Mouse (Mus musculus): Measurements from ENCODE around the gene Gng7. TPM values are rescaled to one million over a fixed set of nuclear protein-coding genes. Genes with fewer than 3 reads are reported as not detected.

The Gng7 gene
- polyA plus RNA-seq, 1 experiment from 2014 or later = 8.0 TPM

DNA sequence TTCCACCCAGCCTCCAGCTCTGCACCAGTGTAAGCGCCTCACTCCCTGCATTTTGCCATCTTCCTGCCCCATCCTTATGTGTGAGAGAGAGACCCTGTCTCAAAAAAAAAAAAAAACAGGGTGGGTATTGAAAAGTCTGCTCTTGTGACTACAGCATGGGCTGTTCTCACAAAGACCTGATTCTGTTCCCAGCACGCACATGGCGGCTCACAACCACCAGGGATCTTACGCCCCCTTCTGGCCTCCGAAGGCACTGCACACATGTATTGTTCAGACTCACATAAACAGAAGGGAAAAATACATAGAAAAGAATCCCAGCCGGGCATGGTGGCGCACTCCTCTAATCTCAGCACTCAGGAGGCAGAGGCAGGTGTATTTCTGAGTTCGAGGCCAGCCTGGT, 8.0 kb upstream of the Gng7 start:
- no peak overlapping the region for H3K4me3 ChIP-seq (ENCODE audit: low read depth, low read length)
- H3K4me1 ChIP-seq (replicated peaks; ENCODE audit: control insufficient read depth, insufficient read depth, low read length) = peaks cover 4% of the 10 kb centered on the region; the same call in 1 of the 2 replicates
- H3K36me3 ChIP-seq (ENCODE audit: control insufficient read depth, insufficient read depth, low read length) = no peaks in the 10 kb centered on the region
- H3K9ac ChIP-seq (ENCODE audit: low read length) = no peak overlapping the region
- H3K27me3 ChIP-seq (ENCODE audit: control insufficient read depth, insufficient read depth, low read length) = peaks cover 12% of the 10 kb centered on the region; the same call in 1 of the 2 replicates
- no peak overlapping the region for H3K4me2 ChIP-seq (ENCODE audit: low read depth, low read length, severe bottlenecking)
- no peak for DNase-seq (ENCODE audit: low spot score)
- 65% methylated on average over 8 of the region's 8 CpGs for WGBS
- no peak overlapping the region for H3K27ac ChIP-seq (ENCODE audit: low read depth, low read length)
- no peaks in the 10 kb centered on the region for H3K9me3 ChIP-seq (ENCODE audit: control insufficient read depth, low read length)
- ATAC-seq (replicated peaks; ENCODE audit: low FRiP score) = no peak

DNA sequence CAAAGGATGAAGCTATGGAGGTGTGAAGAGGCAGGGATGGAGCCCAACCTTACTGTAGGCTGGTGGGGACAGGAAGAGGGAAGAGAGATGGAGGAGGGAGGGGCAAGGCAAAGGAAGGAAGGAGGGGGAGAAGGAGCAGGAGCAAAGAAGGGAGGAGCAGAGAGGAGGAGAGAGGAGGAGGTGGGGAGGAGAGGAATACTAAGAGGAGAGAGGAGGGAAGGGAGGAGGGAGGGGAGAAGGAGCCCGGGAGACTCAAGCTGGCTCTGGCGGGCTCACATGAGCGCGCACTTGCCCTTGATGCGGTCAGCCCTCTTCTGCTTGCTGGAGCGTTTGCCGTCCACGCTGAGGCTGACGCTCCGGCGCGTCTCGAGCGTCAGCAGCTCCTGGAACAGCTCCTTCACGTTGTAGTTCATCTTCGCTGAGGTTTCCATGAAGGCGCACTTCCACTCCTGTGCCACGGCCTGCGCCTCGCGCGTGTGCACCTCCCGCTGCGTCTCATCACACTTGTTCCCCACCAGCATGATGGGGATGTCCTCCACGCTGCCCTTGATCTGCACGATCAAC, 6.9 kb upstream of the Gng7 start:
- no peak overlapping the region for H3K4me2 ChIP-seq (ENCODE audit: low read depth, low read length, severe bottlenecking)
- ATAC-seq (replicated peaks; ENCODE audit: low FRiP score) = no peak
- H3K27ac ChIP-seq (ENCODE audit: low read depth, low read length) = no peak overlapping the region
- H3K27me3 ChIP-seq (ENCODE audit: control insufficient read depth, insufficient read depth, low read length) = peaks cover 12% of the 10 kb centered on the region; the same call in 1 of the 2 replicates
- H3K9ac ChIP-seq (ENCODE audit: low read length) = no peak overlapping the region
- no peaks in the 10 kb centered on the region for H3K9me3 ChIP-seq (ENCODE audit: control insufficient read depth, low read length)
- H3K4me1 ChIP-seq (replicated peaks; ENCODE audit: control insufficient read depth, insufficient read depth, low read length) = peaks cover 4% of the 10 kb centered on the region; the same call in 1 of the 2 replicates
- DNase-seq (ENCODE audit: low spot score) = no peak
- no peak overlapping the region for H3K4me3 ChIP-seq (ENCODE audit: low read depth, low read length)
- H3K36me3 ChIP-seq (ENCODE audit: control insufficient read depth, insufficient read depth, low read length) = no peaks in the 10 kb centered on the region
- WGBS = 17% methylated on average over 26 of the region's 26 CpGs

DNA sequence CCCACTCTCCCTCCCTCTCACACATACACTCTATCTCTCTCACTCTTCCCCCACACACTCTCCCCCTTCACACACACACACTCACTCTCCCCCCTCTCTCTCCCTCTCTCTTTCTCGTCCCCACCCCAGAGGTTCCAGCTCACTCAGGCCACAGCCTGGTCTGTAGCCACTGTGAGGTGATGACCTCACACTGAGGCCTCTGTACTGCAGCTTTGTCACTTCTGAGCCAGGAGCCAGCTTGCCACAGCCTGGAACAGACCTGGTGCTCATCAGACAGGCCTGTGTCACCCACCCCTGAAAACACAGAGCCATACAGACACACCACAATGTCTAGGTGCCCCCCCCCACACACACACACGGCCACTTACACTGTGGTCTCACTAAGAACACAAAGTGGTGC, 5.5 kb upstream of the Gng7 start:
- H3K36me3 ChIP-seq (ENCODE audit: control insufficient read depth, insufficient read depth, low read length) = no peaks in the 10 kb centered on the region
- peaks cover 10% of the 10 kb centered on the region; the same call in 1 of the 2 replicates for H3K27me3 ChIP-seq (ENCODE audit: control insufficient read depth, insufficient read depth, low read length)
- H3K9ac ChIP-seq (ENCODE audit: low read length) = no peak overlapping the region
- no peak overlapping the region for H3K27ac ChIP-seq (ENCODE audit: low read depth, low read length)
- no peak for ATAC-seq (replicated peaks; ENCODE audit: low FRiP score)
- H3K4me3 ChIP-seq (ENCODE audit: low read depth, low read length) = no peak overlapping the region
- 0 out of 2 replicates have a peak, but pooled peaks cover 6% of the 10 kb centered on the region for H3K4me1 ChIP-seq (replicated peaks; ENCODE audit: control insufficient read depth, insufficient read depth, low read length)
- WGBS = 63% methylated on average over 2 of the region's 2 CpGs
- no peak for DNase-seq (ENCODE audit: low spot score)
- H3K4me2 ChIP-seq (ENCODE audit: low read depth, low read length, severe bottlenecking) = no peak overlapping the region
- H3K9me3 ChIP-seq (ENCODE audit: control insufficient read depth, low read length) = no peaks in the 10 kb centered on the region

DNA sequence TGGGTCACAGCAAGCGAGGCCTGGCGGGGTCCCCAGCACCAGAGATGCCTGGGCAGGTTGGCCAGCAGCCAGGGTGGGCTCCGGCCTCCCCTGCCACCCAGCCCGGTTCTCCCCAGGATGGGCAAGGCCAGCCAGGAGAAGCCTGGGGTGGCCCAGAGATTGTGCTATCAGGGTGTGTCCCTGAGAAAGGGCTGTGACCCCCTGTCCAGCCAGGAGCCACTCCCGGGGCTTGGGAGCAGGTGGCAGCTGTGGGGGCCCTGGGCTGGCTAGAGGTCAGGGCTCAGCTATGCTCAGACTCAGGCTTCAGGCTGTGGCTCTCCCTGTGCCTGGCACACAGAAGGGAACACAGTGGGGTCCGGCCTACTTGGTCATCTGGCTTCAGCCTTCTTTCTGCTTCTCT, 4.9 kb upstream of the Gng7 start:
- ATAC-seq (replicated peaks; ENCODE audit: low FRiP score) = no peak
- no peak overlapping the region for H3K9ac ChIP-seq (ENCODE audit: low read length)
- H3K36me3 ChIP-seq (ENCODE audit: control insufficient read depth, insufficient read depth, low read length) = no peaks in the 10 kb centered on the region
- 80% methylated on average over 5 of the region's 6 CpGs for WGBS
- no peak overlapping the region for H3K4me3 ChIP-seq (ENCODE audit: low read depth, low read length)
- no peaks in the 10 kb centered on the region for H3K9me3 ChIP-seq (ENCODE audit: control insufficient read depth, low read length)
- H3K4me1 ChIP-seq (replicated peaks; ENCODE audit: control insufficient read depth, insufficient read depth, low read length) = peaks cover 2% of the 10 kb centered on the region; the same call in 1 of the 2 replicates
- H3K27ac ChIP-seq (ENCODE audit: low read depth, low read length) = no peak overlapping the region
- DNase-seq (ENCODE audit: low spot score) = no peak
- H3K27me3 ChIP-seq (ENCODE audit: control insufficient read depth, insufficient read depth, low read length) = peaks cover 10% of the 10 kb centered on the region; the same call in 1 of the 2 replicates
- H3K4me2 ChIP-seq (ENCODE audit: low read depth, low read length, severe bottlenecking) = no peak overlapping the region

DNA sequence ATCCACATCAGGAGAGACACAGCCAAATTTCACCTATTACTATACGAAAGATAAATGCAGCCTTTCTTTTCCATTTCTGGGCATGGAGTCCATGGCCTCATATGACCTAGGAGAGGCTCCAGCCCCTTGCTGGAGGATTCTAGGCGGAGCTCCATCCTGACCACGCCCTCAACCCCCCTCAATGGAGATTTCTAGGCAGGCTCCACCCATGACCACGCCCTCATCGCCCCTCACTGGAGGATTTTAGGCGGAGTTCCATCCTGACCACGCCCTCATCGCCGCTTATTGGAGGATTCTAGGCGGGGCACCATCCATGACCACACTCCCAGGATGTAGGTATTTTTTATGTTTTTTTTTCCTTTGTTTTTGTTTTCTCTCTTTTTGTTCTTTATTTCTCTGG, 3.6 kb upstream of the Gng7 start:
- Histone ChIP-seq H3K27me3 (ENCODE audit: control insufficient read depth, insufficient read depth, low read length) (peaks cover 6% of the 10 kb centered on the region; the same call in 1 of the 2 replicates), H3K9me3 (ENCODE audit: control insufficient read depth, low read length) (no peaks in the 10 kb centered on the region), H3K4me3 (ENCODE audit: low read depth, low read length) (no peak overlapping the region), H3K4me2 (ENCODE audit: low read depth, low read length, severe bottlenecking) (no peak overlapping the region), H3K36me3 (ENCODE audit: control insufficient read depth, insufficient read depth, low read length) (no peaks in the 10 kb centered on the region), H3K4me1 (replicated peaks; ENCODE audit: control insufficient read depth, insufficient read depth, low read length) (peaks cover 6% of the 10 kb centered on the region; the same call in 1 of the 2 replicates), H3K27ac (ENCODE audit: low read depth, low read length) (no peak overlapping the region), H3K9ac (ENCODE audit: low read length) (no peak overlapping the region)
- no peak for DNase-seq (ENCODE audit: low spot score)
- ATAC-seq (replicated peaks; ENCODE audit: low FRiP score) = no peak
- WGBS = 39% methylated on average over 10 of the region's 10 CpGs

DNA sequence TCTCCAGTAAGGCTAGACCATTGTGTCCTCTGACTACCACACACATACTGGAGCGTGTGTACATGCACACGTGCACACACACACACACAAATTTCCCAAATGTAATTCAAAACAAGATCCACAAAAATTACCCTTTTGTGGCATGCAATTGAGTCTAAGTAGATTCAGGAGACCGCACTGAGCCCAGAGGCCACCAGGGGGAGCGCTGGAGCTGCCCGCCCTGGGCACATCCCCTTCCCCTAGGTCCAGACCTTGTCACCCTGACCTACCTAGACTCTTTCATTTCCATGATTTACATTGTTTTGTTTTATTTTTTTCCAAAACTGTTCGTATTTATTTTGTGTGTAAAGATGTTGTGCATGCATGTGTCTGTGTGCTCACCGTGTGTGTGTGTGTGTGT, 1.9 kb upstream of the Gng7 start:
- peaks cover 6% of the 10 kb centered on the region; the same call in 1 of the 2 replicates for H3K4me1 ChIP-seq (replicated peaks; ENCODE audit: control insufficient read depth, insufficient read depth, low read length)
- no peak overlapping the region for H3K9ac ChIP-seq (ENCODE audit: low read length)
- H3K4me2 ChIP-seq (ENCODE audit: low read depth, low read length, severe bottlenecking) = no peak overlapping the region
- DNase-seq (ENCODE audit: low spot score) (peak; percentile 79), ATAC-seq (replicated peaks; ENCODE audit: low FRiP score) (no peak)
- 4% methylated on average over 7 of the region's 7 CpGs for WGBS
- H3K9me3 ChIP-seq (ENCODE audit: control insufficient read depth, low read length) = no peaks in the 10 kb centered on the region
- no peak overlapping the region for H3K4me3 ChIP-seq (ENCODE audit: low read depth, low read length)
- no peak overlapping the region for H3K27ac ChIP-seq (ENCODE audit: low read depth, low read length)
- H3K36me3 ChIP-seq (ENCODE audit: control insufficient read depth, insufficient read depth, low read length) = no peaks in the 10 kb centered on the region
- peaks cover 2% of the 10 kb centered on the region; the same call in 1 of the 2 replicates for H3K27me3 ChIP-seq (ENCODE audit: control insufficient read depth, insufficient read depth, low read length)

DNA sequence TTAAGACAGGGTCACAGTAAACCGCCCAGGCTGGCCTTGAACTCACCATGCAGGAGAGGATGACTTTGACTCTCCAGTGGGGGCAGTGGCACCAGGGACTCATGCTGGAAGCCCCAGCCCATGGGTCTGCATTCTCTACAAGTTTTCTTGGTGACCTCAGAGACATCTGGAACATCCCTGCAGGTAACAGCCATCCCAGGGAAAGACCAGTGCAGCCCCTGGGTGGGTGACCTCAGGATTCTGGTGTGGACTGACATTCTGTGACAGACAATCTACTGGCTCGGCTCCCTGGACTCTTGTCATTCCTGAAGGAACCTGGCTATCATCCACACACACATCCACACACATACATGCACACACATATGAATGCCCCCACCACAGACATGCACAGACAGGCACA, 921 bp upstream of the Gng7 start:
- peaks cover 6% of the 10 kb centered on the region; the same call in 1 of the 2 replicates for H3K4me1 ChIP-seq (replicated peaks; ENCODE audit: control insufficient read depth, insufficient read depth, low read length)
- no peak overlapping the region for H3K27ac ChIP-seq (ENCODE audit: low read depth, low read length)
- H3K27me3 ChIP-seq (ENCODE audit: control insufficient read depth, insufficient read depth, low read length) = no peaks in the 10 kb centered on the region
- H3K36me3 ChIP-seq (ENCODE audit: control insufficient read depth, insufficient read depth, low read length) = no peaks in the 10 kb centered on the region
- H3K4me2 ChIP-seq (ENCODE audit: low read depth, low read length, severe bottlenecking) = no peak overlapping the region
- no peak overlapping the region for H3K4me3 ChIP-seq (ENCODE audit: low read depth, low read length)
- WGBS = 86% methylated on average over 2 of the region's 2 CpGs
- DNase-seq (ENCODE audit: low spot score) = no peak
- no peak for ATAC-seq (replicated peaks; ENCODE audit: low FRiP score)
- H3K9ac ChIP-seq (ENCODE audit: low read length) = no peak overlapping the region
- no peaks in the 10 kb centered on the region for H3K9me3 ChIP-seq (ENCODE audit: control insufficient read depth, low read length)

DNA sequence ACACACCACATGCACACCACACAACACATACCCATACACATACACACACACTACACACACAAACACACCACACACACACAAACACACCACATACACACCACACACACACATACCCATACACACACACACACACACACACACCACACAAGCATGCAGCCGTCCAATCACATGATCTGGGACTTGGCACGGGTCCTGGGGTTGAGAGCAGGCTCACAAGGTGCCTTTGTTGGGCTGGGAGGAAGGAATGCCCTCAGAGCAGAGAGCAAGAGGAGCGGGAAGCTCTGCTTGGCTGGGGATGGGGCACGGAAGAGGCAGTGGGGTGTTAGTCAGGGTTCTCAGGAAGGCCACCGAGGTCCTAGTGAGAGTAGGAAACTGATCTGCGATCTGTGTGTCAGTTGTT, 3.9 kb downstream of the Gng7 start:
- Histone ChIP-seq H3K36me3 (ENCODE audit: control insufficient read depth, insufficient read depth, low read length) (no peaks in the 10 kb centered on the region), H3K9me3 (ENCODE audit: control insufficient read depth, low read length) (no peaks in the 10 kb centered on the region), H3K9ac (ENCODE audit: low read length) (no peak overlapping the region), H3K27me3 (ENCODE audit: control insufficient read depth, insufficient read depth, low read length) (no peaks in the 10 kb centered on the region), H3K4me2 (ENCODE audit: low read depth, low read length, severe bottlenecking) (no peak overlapping the region), H3K4me3 (ENCODE audit: low read depth, low read length) (no peak overlapping the region), H3K27ac (ENCODE audit: low read depth, low read length) (no peak overlapping the region), H3K4me1 (replicated peaks; ENCODE audit: control insufficient read depth, insufficient read depth, low read length) (peaks cover 6% of the 10 kb centered on the region; the same call in 1 of the 2 replicates)
- ATAC-seq (replicated peaks; ENCODE audit: low FRiP score) (no peak), DNase-seq (ENCODE audit: low spot score) (no peak)
- WGBS = 79% methylated on average over 6 of the region's 6 CpGs

DNA sequence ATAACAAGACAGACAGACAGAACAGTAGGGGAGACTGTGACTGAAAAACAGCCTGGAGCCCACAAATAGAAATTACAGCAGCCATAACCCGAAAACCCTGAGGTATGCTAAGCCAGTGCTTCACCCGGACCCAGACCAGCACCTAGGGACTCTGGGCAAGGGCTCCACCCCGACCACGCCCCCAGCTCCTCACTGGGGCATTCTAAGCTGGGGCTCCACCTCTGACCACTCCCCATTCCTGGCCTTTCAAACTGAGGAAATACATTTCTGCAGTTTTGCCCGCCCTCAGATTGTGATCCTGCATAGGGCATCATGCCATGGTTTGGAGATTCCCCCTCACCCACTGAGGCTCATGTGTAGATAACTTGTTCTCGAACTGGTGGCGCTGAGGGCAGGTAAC, 7.5 kb downstream of the Gng7 start:
- 42% methylated on average over 7 of the region's 7 CpGs for WGBS
- no peaks in the 10 kb centered on the region for H3K9me3 ChIP-seq (ENCODE audit: control insufficient read depth, low read length)

More for the DNA sequence above, 7.5 kb downstream of the Gng7 start:
- no peaks in the 10 kb centered on the region for H3K36me3 ChIP-seq (ENCODE audit: control insufficient read depth, insufficient read depth, low read length)
- ATAC-seq (replicated peaks; ENCODE audit: low FRiP score) (no peak), DNase-seq (ENCODE audit: low spot score) (no peak)
- H3K4me2 ChIP-seq (ENCODE audit: low read depth, low read length, severe bottlenecking) = no peak overlapping the region
- H3K27ac ChIP-seq (ENCODE audit: low read depth, low read length) = no peak overlapping the region
- H3K4me3 ChIP-seq (ENCODE audit: low read depth, low read length) = no peak overlapping the region
- H3K4me1 ChIP-seq (replicated peaks; ENCODE audit: control insufficient read depth, insufficient read depth, low read length) = no peaks in the 10 kb centered on the region
- no peaks in the 10 kb centered on the region for H3K27me3 ChIP-seq (ENCODE audit: control insufficient read depth, insufficient read depth, low read length)
- H3K9ac ChIP-seq (ENCODE audit: low read length) = no peak overlapping the region
